Mouse (Mus musculus) telencephalon, adult 2 months (tissue): ENCODE measurements around the gene 4930568D16Rik.
A peak's percentile ranks its signal among the peaks of the same experiment; 100 is the strongest.

ENCODE experiments used
- DNase-seq: peaks from one replicate; pipeline ENCODE4 v3.0.0-alpha.2; 2011; ENCODE audit warnings: low read depth, low spot score

The 4930568D16Rik gene

DNA sequence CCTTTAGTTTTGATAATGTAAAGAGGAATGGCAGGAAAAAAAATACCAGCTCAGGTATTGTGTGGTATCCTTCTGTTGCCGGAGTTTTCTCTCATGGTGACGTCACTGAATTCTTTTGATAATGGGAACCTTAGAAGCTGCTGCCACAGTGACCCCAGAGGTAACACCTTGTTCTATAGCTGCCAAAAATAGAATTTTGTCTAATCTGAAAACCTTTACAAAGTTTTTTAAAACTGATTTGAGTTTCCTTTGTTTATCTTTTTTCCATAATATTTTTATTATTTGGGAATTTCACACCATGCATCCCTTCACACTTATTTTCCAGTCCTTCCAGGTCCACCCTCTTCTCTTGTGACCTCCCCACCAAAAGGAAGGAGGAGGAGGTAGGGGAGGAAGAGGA, at the start of gene 4930568D16Rik:
Gene 4930568D16Rik (minus strand): TSS at position 101 of the 400 bp plus-strand sequence.
- DNase-seq, result no peak

DNA sequence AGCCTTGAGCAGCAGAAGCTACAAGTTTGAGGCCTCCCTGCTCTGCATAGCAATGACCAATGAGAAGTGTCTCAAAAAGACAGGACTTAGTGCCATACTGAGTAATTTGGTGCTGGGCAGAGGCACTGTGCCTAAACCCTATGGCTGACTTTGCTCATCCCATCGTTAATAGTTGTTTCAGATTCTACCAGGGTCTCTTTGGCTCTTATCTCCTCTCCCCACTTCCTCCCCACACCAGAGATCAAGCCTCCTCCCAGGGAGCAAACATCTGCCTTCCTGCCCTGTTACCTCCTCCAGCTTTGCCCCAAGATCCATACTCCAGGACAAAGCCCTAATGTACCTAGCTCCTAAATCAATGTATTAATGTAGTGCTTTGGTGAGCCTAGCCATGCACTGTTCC, 49.7 kb upstream of the 4930568D16Rik start:
- DNase-seq, result no peak

DNA sequence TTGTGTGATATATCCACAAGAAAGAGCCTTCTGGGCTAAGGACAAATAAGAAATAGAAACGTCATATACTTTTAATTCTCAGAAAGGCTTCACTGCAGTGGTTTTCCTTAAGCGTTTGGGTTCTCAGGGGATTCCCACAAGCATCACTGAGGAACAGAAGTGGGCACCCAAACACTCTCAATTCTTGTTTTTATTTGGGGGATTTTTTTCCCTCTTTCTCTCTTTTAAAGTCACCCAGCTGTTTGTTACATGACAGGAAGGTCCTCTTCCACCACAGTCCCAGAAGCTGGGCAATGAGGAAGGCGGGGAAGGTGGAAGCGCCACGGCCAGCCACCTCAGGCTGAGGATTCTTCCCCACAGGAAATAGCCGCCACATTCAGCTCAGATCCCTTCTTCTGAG, 48.9 kb upstream of the 4930568D16Rik start:
- no peak for DNase-seq

DNA sequence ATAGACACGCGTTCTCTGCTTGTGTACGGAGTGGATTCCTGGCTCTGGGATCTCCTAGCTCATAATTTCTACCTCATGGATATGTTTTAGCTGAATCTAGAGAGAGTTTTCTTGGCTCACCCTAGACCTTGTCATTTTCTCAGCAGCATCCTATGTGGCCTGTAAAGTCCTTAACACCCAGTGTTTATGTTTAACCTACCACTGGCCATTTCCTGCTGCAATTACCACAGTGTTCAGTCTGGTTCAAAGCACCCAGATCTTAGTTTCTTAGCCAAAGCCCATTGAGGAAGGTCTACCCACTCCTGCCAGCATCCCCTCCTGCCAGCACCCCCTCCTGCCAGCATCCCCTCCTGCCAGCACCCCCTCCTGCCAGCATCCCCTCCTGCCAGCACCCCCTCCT, 45.3 kb upstream of the 4930568D16Rik start:
- DNase-seq, result no peak

DNA sequence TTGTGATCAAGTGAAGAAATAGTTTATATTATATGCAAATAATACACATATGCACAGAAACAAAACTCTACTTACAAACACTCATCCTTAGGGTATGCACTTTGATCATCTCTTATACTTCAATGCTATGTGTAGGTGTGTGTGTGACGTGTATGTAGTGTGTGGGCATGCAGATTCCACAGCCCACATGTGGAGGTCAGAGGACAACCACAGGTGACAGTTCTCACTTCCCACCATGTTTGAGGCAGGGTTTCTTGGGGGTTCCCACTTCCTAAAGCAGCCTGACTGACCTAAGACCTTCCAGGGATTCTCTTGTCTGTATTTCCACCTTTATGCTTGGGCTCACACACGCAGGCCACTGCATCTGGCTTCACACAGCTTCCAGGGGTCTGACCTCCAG, 44.7 kb upstream of the 4930568D16Rik start:
- DNase-seq, result no peak

DNA sequence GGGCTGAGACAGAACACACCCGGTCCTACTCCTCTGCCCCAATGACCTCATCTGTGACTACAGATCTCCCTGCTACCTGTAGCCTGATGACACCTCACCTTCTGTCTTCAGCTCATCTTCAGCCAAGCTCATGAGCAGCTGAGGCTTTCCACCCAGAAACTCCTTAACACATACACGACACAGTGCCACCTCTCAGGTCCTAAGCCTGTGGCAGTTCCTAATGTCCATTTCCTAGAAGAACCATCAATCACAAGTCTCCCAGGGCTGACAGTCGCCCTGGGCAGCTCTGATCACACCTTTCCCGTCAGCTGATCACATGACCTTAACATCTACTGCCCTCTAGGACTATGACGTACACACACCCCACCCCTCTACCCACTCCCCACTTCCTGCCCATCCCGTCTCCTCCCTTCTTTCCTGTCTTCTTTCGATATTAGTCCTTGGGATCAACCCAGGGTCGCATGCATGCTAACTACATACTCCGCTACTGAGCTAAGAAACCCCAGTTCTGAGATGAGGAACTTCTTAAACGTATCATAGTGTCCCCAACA, 44.2 kb upstream of the 4930568D16Rik start:
- DNase-seq, result no peak

DNA sequence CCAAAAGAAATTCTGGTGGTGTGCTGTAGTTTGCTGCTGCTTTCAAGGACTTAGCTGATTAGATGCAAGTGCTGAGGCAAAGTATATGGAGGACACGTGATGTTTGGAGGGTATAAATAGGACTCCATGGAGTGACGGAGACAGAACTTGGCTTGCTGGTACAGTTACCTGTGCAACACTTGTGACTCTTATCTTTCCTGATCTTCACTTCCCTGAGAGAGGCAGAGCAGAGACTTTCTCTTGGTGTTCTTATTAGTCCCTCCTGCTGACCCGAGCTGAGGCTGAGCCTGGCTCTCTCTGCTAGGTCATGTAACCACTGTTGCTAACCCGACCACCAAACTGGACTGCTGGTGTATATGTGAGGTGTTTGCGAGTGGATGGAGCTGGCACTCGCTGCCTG, 41.9 kb upstream of the 4930568D16Rik start:
- no peak for DNase-seq

DNA sequence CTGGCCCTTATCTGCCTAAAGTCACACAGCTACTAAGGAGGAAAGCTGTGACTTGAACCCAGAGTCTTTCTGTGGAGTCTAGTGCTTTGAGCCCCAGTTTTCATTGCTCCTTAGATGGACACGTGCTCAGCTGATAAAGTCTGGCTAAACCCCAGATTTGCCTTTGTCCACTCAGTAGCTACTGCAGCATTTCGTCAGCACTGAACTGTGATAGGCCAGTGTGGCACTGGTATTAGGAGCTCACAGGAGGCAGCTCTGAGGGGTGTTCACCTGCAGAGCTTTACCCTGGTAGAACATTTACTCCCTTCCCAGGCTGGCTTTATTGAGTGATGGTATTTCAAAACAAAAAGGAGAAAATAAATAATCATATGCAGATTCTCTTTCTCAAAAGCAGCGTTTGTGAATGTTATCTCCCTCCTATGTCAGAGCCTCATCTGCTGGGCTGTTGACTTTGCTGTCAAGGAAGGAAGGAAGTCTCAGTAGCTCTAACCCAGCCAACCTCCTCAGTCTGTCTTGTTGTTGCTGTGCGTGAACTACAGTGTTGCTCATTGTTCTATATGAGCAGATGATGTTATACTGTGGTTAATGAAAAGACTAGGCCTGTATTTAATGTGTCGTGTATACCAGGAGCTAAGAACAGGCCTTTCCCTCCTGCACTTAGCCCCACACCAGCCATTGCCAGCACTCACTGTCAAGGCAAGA, 41.0 kb upstream of the 4930568D16Rik start:
- DNase-seq, result no peak

DNA sequence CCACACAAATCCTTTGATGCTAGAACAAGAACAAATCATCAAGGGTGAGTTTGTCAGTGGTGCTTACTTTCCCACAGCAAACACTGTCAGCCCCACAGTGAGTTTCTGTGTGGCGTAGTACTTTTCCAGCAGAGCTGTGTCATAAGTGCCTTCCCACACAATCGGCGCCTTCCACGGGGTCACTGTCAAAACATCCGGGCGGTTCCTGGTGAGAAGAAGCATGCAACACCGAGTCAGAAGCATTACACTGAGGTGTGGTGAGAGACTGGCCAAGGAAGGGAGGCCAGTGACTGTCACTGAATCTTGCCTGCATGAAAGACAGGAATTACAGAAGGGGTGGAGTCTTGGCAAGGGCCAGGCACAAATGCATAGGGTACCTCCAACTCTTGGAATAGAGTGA, 40.3 kb upstream of the 4930568D16Rik start:
- no peak for DNase-seq

DNA sequence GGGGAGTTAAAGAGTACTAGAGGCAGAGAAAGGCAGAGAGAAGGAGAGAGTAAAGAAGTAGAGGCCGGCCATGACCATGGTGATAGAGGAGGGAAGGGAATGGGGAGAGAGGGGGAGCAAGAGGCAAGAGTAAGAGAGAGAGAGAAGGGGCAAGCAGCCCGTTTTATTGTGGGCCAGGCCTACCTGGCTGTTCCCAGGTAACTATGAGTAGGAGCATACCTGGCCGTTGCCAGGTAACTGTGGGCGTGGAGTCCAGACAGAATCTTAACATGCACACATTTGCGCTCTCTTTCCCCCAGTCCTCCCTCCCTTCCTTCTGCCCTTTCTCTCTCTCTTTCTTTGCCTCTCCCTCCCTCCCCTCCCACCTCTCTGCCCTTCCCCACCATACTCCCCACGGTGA, 39.7 kb upstream of the 4930568D16Rik start:
- no peak for DNase-seq

DNA sequence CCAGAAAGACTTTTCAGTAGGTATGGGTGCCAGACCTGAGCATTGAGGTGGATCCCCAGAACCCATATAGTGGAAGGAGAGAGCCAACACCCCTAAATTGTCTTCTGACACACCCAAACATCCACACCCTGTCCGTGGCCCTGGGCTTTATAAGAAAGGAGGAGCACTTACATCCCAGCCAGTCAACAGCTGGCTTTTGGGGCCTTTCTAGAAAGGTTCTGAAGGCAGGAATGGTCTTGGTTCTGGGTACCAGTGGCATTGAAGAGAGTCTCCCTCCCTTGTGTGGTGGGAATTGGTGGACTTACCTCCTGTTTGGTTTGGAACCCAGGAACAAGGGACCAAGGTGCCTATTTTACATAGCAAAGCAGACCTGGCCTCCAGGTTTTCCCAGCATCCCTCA, 39.1 kb upstream of the 4930568D16Rik start:
- no peak for DNase-seq

DNA sequence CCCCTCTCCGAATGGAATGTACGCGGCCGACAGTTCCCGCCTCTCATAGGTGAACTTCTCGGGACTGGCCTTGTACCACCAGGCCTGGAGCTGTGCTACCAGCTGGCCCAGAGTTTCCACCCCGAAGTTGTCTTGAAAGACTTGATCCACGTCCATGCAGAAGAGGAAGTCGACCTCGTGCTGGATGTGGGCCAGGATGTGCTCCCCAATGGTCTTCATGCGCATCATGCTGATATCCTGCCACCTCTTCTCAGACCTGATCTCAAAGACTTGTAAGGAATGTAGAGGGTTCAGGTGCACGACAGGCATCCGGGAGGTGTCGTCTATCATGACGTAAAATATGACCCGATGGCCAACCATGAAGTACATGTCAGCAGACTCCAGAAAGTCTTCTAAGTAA, 34.9 kb upstream of the 4930568D16Rik start:
- DNase-seq, result no peak

DNA sequence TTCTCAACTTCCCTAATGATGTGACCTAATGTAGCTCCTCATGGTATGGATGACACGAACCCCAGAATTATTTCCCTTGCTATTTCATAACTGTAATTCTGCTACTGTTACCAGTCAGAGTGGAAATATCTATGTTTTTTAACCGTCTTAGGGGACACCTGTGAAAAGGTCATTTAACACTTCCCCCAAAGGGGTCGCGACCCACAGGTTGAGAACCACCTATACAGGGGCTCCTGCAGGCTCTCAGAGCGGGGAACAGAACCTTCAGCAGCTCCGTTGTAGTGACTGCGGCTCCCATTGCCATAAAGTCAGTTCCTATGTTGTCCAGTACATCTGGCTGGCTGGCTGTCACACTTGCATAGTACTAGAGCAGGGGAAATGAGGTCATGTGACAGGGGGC, 33.2 kb upstream of the 4930568D16Rik start:
- no peak for DNase-seq

DNA sequence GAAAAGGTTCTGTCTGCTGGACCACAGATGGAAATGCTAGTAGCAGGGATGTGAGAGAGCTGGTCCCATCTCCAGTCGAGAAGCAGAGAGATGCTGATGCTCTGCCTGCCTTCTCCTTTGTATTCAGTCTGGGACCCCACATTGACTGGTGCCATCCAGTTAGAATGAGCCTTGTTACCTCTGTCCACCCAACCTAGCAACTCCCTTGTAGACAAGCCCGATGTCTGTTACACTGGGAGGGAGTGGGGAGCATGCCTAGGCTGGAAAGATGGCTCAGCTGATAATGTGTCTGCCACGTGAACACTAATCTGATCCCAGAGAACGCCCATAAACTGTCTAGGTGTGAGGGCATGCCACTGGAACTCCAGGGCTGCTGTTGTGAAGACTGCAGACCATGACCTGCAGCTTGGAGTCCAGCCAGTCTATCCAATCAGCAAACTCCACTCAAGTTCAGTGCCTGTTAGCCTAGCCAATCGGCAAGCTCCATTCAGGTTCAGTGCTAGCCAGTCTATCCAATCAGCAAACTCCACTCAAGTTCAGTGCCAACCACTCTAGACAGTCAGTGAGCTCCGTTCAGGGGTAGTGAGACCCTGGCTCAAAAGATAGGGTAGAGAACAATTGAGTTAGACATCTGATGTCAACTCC, 30.8 kb upstream of the 4930568D16Rik start:
- no peak for DNase-seq

DNA sequence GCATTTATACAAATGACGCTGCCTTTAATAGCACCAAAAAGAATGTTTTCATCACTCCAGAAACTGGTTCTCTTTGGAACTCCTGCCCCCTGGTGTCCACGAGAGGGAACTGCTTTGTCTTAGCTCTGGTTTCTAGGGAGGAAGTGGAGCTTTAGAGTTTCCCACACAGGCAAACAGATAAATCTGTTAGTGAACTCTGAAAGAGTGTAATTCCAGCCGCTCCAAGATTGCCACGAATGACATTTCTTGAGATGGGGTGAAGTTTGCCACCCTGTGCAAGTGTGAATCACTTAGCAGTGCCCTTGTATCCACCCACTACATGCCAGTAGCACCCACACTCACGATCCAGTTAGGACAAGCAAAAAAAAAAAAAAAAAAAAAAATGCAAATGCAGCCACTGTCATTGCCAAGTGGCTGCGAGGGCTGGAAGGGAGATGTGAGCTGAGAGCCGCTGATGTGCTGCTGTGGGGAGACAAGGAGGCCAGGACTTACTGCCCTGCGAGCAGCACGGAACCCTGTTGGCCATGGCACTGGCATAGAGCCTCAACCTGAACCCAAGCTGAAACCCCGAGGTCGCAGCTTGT, 30.2 kb upstream of the 4930568D16Rik start:
- peak; percentile 63 for DNase-seq

DNA sequence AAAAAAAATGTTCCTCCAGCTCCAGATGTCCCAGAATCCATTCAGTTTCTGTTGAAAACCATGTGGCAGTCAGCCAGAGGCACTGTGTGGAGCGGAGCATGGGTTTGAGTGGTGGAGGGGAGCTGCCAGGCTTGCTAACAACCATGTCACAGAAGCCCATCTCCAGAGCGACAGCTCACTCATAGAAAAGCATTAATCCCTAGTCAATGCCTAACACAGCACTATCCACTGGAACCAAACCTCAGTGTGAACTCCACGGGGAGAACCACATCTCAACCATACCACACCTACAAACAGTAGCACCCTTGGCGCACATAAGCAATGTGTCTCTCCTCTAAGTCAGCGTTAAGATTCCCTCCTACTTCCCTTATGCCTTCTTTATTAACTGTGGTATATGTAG, 29.6 kb upstream of the 4930568D16Rik start, which contains the start of gene 4930402F06Rik:
Gene 4930402F06Rik (minus strand): TSS at position 80 of the 400 bp plus-strand sequence.
- peak; percentile 33 for DNase-seq

DNA sequence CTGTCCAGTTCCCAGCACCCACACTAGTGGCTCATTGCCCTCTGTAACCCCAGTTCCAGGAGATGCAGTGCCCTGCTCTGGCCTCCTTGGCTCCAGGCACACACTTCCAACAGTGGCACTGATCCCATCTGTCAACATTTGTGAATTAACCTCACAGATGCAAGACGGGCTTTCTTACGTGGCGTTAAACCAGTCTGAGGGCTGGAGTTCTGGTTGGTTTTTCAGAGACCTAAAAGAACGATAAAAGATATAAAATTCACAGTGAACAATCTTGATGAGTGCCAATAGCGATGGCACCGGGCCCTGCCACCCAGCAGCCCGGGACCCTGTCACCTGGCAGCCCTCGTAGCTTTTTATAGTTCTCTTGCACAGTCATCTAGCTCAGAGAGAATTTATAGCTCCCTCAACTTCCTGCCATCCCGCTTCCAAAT, 17.9 kb upstream of the 4930568D16Rik start:
- no peak for DNase-seq

DNA sequence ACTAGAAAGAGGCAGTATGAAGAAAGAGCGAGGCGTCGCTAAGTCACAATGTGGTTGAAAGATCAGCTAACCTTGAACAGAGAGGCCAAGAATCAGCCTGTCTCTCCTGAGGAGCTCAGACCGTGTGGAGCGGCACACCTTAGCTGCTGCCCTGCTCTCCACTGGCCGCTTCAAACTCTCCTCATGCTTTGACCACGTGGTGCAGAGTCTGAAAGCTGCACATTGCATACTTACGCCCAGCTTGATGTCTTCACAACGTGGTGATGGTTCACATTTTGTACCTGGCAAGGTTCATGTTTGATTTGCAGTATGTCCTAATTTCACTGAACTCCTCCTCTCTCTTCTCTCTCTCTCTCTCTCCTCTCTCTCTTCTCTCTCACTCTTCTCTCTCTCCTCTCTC, 11.8 kb upstream of the 4930568D16Rik start:
- no peak for DNase-seq

DNA sequence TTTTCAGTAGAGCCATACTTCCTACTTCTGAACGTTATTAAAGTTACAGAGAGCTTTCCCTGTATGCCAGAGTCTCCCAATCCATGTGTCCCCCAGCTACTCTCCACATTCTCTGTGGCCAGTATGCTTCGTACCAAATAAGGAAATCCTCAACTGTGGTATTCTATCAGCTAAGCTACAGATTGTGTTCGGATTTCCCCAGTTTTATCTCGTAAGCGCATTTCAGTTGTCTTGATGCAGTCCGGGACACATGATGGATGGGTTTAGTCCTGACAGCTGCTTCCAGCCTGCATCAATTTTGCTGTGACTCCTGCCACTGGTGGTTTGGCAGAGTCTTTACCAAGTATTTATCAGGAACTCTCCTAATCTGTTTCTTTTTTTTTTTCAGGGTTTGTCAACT, 10.1 kb upstream of the 4930568D16Rik start:
- DNase-seq, result no peak

DNA sequence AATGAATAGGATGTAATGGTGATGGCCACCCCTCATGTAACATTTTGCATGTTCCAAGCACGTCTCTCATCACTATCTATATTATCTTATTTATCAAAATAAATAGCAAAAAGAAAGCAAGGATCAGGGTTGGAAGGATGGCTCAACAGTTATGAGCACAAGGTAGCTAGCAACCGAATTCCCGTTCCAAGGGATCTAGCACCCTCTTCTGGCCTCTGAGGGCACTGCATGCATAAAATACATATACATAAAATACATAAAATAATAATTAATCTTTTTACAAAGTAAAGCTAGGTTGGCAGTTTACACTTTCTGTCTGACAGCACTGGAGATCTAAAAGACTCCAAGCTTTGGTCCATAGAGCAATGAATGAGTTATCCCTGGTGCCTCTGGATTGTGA, 5.5 kb upstream of the 4930568D16Rik start:
- DNase-seq, result no peak

DNA sequence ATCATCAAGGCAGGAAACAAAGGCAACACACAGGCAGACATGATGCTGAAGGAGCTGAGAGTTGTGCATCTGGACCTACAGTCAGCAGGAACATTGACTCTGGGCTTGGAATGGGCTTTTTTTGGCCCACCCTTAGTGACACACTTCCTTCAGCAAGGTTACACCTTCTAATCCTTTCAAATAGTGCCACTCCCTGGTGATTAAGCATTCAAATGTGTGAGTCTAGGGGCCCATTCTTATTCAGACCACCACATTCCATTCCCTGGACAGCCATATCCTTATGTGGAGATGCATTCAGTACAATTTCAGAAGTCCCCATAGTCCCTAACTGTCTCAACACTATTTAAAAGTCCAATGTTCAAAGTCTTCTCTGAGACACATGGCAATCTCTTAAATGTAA, 3.2 kb upstream of the 4930568D16Rik start:
- DNase-seq, result no peak

DNA sequence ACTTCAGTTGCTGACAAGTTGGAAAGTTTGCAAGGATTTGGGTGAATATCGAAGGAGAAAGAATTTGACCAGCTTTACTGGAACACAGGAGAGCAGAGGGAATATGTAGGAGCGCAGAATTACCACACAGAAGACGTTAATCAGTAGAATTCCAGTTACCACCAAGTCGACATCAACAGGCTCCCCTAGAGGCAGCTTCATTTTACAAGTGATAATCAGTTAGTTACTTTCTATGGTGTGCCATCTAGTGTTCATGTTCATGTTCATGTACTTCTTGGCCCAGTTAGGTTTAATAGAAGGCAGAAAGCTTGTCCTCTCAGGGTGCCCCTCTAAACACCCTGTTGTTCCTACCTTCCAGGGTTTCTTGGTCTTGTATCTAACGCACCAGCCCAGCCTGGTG, 18.3 kb downstream of the 4930568D16Rik start:
- peak; percentile 40 for DNase-seq

DNA sequence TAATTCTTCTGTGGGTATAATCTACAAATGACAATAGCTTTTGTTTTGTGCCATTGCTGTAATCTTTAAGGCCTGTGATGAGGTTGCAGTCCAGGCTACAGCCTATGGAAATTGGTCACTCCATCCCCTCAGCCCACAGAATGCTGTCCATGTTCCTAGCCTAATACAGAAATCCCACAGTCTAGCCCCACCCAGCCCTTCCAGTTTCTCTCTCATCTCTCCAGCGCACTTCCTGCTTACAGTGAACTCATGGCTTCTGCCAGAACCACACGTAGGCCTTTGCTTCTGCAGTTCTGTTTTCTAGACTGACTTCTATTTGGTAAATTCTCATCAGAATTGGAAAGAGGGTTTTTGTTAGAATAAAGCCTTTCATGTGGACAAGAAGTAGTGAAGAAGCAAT, 21.5 kb downstream of the 4930568D16Rik start:
- DNase-seq, result no peak
